Mouse (Mus musculus): ENCODE results near the gene B3galt4. TPM values are rescaled to one million over a fixed set of nuclear protein-coding genes. Genes with fewer than 3 reads are reported as not detected.
"Not testable (repeated sequence)": the region's sequence is repeated elsewhere in the genome, so short reads cannot be mapped to it uniquely, and the experiment has no call there.

B3galt4 gene
- 1.7 and 1.9 TPM in 2 replicates for total RNA-seq (2014; fragmentation: Nextera tagmentation)
- 3.0 and 3.6 TPM in 2 replicates for total RNA-seq (2017)
- 10.9 and 13.5 TPM in 2 replicates for polyA plus RNA-seq (2012)

DNA sequence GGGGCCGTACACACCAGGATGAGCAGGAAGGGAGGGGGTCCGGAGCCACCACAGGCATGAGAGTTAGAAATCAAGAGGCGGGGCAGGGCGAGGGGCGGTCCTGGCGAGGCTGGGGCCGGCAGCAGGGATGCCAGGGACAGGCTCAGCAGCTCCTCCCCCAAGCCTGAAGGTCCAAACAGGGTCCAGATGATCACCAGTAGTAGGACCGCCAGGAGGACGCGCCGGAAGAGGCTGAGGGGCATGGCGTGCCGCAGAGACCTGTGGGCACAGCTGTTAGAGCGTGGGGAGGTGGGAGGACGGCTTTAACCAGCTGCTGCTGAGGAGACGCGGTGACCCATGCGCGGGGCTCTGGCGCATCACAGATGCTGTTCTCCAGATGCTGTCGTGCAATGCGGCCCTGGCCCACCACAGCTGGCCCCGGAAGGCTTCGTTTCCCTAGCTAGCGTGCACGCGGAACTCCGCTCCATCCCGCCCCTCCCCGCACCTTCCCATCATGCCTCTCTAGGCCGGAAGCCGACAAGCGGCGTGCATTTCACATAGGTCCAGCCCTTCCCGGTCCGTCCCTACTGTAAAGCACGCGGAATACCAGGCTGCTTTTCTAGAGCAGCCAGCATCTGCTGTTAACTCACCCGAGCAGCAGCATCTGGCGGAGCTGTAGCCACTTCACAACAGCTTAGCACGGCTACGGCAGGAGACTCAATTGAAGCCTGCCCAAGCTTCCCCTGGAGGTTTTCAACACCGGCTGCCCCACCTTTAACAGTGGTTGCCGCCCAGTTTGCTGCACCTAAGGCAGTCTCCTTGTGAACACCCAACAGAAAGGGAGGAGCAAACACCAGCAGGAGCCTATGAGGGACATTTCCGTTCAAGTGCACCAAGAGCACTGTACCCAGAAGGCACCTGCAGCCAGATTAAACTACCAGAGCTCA lies at the start of gene B3galt4:
TSS of gene B3galt4 (minus strand) at position 468 of the 926 bp plus-strand sequence.
- Histone ChIP-seq H3K9me3 (replicated peaks) (no peaks in the 10 kb centered on the region), H3K4me1 (ENCODE audit: insufficient read depth, low read depth, low read length) (peaks cover 64% of the 10 kb centered on the region), H3K4me3 (ENCODE audit: low read depth, low read length) (peak within 1 kb of the TSS; percentile 93), H3K36me3 (replicated peaks) (peaks cover 88% of the 10 kb centered on the region), H3K27me3 (ENCODE audit: insufficient read depth, low read length) (no peaks in the 10 kb centered on the region)
- peak; percentile 50 for ATAC-seq (ENCODE audit: extremely low read depth, insufficient number of reproducible peaks, low FRiP score, poor library complexity, severe bottlenecking)
- peak; percentile 97 for TF ChIP-seq POLR2AphosphoS5 (IDR thresholded peaks at IDR 0.05; ENCODE audit: insufficient replicate concordance, low read depth, low read length)
- no peak for TF ChIP-seq GATA1 (IDR thresholded peaks at IDR 0.05; ENCODE audit: borderline replicate concordance, low read length)
- DNase-seq (ENCODE audit: low spot score), result peak; percentile 56

DNA sequence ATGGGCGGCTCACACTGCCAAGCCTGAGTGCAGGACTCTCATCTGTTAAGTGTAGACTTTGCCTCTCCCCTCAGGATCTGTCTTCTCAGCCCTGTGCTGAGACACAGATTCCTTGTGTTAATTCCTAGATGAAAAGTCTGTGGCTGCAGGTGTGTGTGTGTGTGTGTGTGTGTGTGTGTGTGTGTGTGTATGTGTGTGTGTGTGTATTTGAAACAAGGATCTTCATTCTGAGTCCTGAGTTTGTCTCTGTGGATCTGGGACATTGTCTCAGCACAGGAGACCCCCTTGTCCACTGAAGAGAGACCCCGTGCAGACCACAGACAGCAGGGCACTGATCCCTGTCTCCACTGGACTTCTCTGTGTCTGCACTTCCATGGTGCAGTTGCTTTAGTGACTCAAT lies 49.5 kb upstream of the B3galt4 start:
- not testable (repeated sequence) for H3K4me1 ChIP-seq (ENCODE audit: insufficient read depth, low read depth, low read length); ATAC-seq (ENCODE audit: extremely low read depth, insufficient number of reproducible peaks, low FRiP score, poor library complexity, severe bottlenecking); H3K4me3 ChIP-seq (ENCODE audit: low read depth, low read length); H3K36me3 ChIP-seq (replicated peaks); DNase-seq (ENCODE audit: low spot score)
- H3K9me3 ChIP-seq (replicated peaks), result peaks cover 12% of the 10 kb centered on the region
- peaks cover 29% of the 10 kb centered on the region for H3K27me3 ChIP-seq (ENCODE audit: insufficient read depth, low read length)

DNA sequence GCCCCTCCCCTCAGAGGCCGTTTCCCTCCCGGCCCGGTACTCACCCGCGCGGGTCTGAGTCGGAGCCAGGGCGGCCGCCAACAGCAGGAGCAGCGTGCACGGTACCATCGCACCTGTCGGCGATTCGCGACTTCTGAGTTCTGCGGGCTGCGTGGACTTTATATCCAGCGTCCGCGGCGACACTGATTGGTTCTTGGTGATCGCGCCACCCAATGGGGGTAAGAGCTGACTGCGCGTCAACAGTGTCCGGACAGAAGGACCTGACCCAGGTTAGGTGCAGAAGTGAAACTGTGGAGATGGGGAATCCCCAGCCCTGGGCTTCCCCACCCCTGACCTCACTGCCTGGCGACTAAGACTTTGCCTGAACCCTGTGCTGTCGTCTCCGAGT lies 48.9 kb upstream of the B3galt4 start, which contains the start of gene H2-K1:
TSS of gene H2-K1 (minus strand) at position 198 of the 388 bp plus-strand sequence.
- H3K36me3 ChIP-seq (replicated peaks), result no peaks in the 10 kb centered on the region
- H3K27me3 ChIP-seq (ENCODE audit: insufficient read depth, low read length), result peaks cover 24% of the 10 kb centered on the region
- DNase-seq (ENCODE audit: low spot score) (no peak), ATAC-seq (ENCODE audit: extremely low read depth, insufficient number of reproducible peaks, low FRiP score, poor library complexity, severe bottlenecking) (no peak)
- H3K4me3 ChIP-seq (ENCODE audit: low read depth, low read length), result peak within 1 kb of the TSS; percentile 38; the same call in 1 of the 2 replicates
- no peak for TF ChIP-seq CTCF (IDR thresholded peaks at IDR 0.05; ENCODE audit: low read depth, low read length)
- TF ChIP-seq GATA2 (IDR thresholded peaks at IDR 0.05; ENCODE audit: borderline replicate concordance, low read depth, low read length), result no peak
- TF ChIP-seq POLR2AphosphoS5 (IDR thresholded peaks at IDR 0.05; ENCODE audit: insufficient replicate concordance, low read depth, low read length), result no peak
- TF ChIP-seq GATA1 (IDR thresholded peaks at IDR 0.05; ENCODE audit: borderline replicate concordance, low read length), result no peak
- TF ChIP-seq TAL1 (conservative IDR thresholded peaks at IDR 0.05; ENCODE audit: low read depth, low read length), result no peak
- no peaks in the 10 kb centered on the region for H3K4me1 ChIP-seq (ENCODE audit: insufficient read depth, low read depth, low read length)
- peaks cover 12% of the 10 kb centered on the region for H3K9me3 ChIP-seq (replicated peaks)

DNA sequence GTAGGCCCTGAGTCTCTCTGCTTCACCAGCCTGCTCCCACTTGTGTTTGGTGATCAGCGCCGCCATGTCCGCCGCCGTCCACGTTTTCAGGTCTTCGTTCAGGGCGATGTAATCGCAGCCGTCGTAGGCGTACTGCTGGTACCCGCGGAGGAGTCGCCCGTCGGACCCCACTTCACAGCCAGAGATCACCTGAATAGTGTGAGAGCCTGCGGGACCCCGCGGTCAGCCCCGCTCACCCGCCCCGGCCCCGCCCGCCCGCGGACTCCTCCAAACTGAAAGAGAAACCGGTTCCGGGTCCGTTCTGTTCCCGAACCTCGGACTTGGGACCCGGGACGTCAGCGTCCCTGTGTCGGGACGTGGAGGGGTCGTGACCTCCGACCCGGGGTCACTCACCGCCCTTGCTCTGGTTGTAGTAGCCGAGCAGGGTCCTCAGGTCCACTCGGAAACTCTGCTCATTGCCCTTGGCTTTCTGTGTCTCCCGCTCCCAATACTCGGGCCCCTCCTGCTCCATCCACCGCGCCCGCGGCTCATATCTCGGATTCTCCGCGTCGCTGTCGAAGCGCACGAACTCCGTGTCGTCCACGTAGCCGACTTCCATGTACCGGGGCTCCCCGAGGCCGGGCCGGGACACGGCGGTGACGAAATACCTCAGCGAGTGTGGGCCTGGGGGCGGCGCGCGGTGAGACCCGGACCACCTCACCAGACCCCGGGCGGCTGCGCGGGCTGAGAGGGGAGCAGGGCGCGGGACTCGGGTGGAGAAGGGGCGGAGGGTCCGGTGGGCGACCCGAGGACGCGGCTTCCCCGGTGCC lies 48.3 kb upstream of the B3galt4 start:
- DNase-seq (ENCODE audit: low spot score) (no peak), ATAC-seq (ENCODE audit: extremely low read depth, insufficient number of reproducible peaks, low FRiP score, poor library complexity, severe bottlenecking) (no peak)
- Histone ChIP-seq H3K36me3 (replicated peaks) (no peaks in the 10 kb centered on the region), H3K27me3 (ENCODE audit: insufficient read depth, low read length) (peaks cover 27% of the 10 kb centered on the region), H3K9me3 (replicated peaks) (peaks cover 12% of the 10 kb centered on the region), H3K4me3 (ENCODE audit: low read depth, low read length) (peak overlapping the region; percentile 38; the same call in 1 of the 2 replicates), H3K4me1 (ENCODE audit: insufficient read depth, low read depth, low read length) (no peaks in the 10 kb centered on the region)
- TF ChIP-seq GATA1 (IDR thresholded peaks at IDR 0.05; ENCODE audit: borderline replicate concordance, low read length) (no peak), TAL1 (conservative IDR thresholded peaks at IDR 0.05; ENCODE audit: low read depth, low read length) (no peak), POLR2AphosphoS5 (IDR thresholded peaks at IDR 0.05; ENCODE audit: insufficient replicate concordance, low read depth, low read length) (no peak), GATA2 (IDR thresholded peaks at IDR 0.05; ENCODE audit: borderline replicate concordance, low read depth, low read length) (no peak), CTCF (IDR thresholded peaks at IDR 0.05; ENCODE audit: low read depth, low read length) (no peak)

DNA sequence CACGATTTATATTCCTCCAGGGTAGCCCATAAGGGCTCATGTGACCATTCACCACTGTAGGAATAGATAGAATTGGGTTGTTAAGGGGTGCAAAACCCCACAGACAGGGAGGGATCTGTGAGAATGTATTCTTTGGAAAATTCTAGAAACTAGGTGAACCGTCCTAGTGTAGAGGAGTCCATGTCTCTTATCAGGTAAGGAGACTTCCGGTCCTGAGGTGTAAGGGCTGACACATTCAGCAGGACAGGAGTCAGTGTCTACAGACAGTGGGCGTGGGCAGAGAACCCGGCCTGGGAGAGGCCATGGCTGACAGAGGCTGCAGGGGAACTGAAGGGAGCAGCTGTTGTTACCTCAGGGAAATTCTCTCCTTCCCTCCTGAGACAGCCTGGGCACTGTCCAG lies 47.4 kb upstream of the B3galt4 start:
- Histone ChIP-seq H3K27me3 (ENCODE audit: insufficient read depth, low read length) (peaks cover 27% of the 10 kb centered on the region), H3K9me3 (replicated peaks) (peaks cover 12% of the 10 kb centered on the region)
- H3K4me1 ChIP-seq (ENCODE audit: insufficient read depth, low read depth, low read length); DNase-seq (ENCODE audit: low spot score); ATAC-seq (ENCODE audit: extremely low read depth, insufficient number of reproducible peaks, low FRiP score, poor library complexity, severe bottlenecking); H3K36me3 ChIP-seq (replicated peaks); H3K4me3 ChIP-seq (ENCODE audit: low read depth, low read length): not testable (repeated sequence)

DNA sequence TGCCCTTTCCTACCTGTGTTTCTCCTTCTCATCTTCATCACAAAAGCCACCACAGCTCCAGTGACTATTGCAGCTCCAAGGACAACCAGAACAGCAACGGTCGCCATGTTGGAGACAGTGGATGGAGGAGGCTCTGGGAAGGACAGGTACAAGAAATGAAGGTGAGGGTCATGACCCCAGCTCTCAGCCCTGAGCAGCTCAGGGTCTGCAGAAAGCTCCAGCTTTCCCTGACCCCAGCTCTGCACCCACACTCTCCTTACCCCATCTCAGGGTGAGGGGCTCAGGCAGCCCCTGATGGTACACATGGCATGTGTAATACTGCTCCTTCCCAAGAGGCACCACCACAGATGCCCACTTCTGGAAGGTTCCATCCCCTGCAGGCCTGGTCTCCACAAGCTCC lies 45.7 kb upstream of the B3galt4 start:
- DNase-seq (ENCODE audit: low spot score); H3K36me3 ChIP-seq (replicated peaks); H3K4me3 ChIP-seq (ENCODE audit: low read depth, low read length); ATAC-seq (ENCODE audit: extremely low read depth, insufficient number of reproducible peaks, low FRiP score, poor library complexity, severe bottlenecking); H3K4me1 ChIP-seq (ENCODE audit: insufficient read depth, low read depth, low read length): not testable (repeated sequence)
- Histone ChIP-seq H3K27me3 (ENCODE audit: insufficient read depth, low read length) (peaks cover 25% of the 10 kb centered on the region), H3K9me3 (replicated peaks) (peaks cover 12% of the 10 kb centered on the region)

Data from G1E (cell line).